Mouse (Mus musculus) CH12.LX (cell line): ENCODE measurements around the gene Gm43720. TPM values are rescaled to one million over a fixed set of nuclear protein-coding genes. Genes with fewer than 3 reads are reported as not detected.

Experiments
- DNase-seq: peaks from one replicate; pipeline ENCODE4 v3.0.0-alpha.2; 2013; ENCODE audit errors: extremely low read depth
- H3K27ac ChIP-seq: 2 replicates; pipeline ENCODE4 v1.5.1; 2012; ENCODE audit warnings: low read depth, mild to moderate bottlenecking, control low read depth, moderate library complexity; ENCODE audit not compliant: insufficient read depth
- H3K27me3 ChIP-seq: replicated peaks from 2 replicates; pipeline ENCODE3; 2012; ENCODE audit warnings: inconsistent platforms
- H3K36me3 ChIP-seq, 2 experiments: replicated peaks in 1 of 2; 2 replicates each; pipeline versions ENCODE3 to v1.6.1; 2012; ENCODE audit warnings: inconsistent platforms in 1 of 2, low read length in 1 of 2, mild to moderate bottlenecking in 1 of 2, mixed read lengths in 1 of 2, moderate library complexity in 1 of 2; ENCODE audit not compliant: control insufficient read depth in 1 of 2, insufficient read depth in 1 of 2
- H3K4me1 ChIP-seq, 2 experiments: 2 replicates each; pipeline ENCODE4 v1.6.1; 2012; ENCODE audit warnings: inconsistent platforms in 1 of 2, moderate library complexity in 1 of 2; ENCODE audit not compliant: insufficient read depth in 2 of 2, control insufficient read depth in 1 of 2
- H3K4me2 ChIP-seq: 2 replicates; pipeline ENCODE4 v1.6.1; 2012; ENCODE audit warnings: low read depth, mild to moderate bottlenecking, control low read depth; ENCODE audit not compliant: poor library complexity, insufficient read depth, severe bottlenecking
- H3K4me3 ChIP-seq, 3 experiments: fragments of 150-350 bp in 1 of 3; sonication (generic) in 1 of 3; replicated peaks in 1 of 3; 2 replicates each; pipeline versions ENCODE3 to v1.5.1; 2011 to 2012; ENCODE audit warnings: low read depth in 2 of 3, low read length in 2 of 3, mild to moderate bottlenecking in 2 of 3, moderate library complexity in 2 of 3, control low read depth in 1 of 3, improper control_type of control experiment in 1 of 3, inconsistent platforms in 1 of 3, mixed read lengths in 1 of 3; ENCODE audit not compliant: poor library complexity in 1 of 3
- H3K79me2 ChIP-seq: replicated peaks from 2 replicates; pipeline ENCODE4 v1.6.1; 2012; ENCODE audit warnings: mild to moderate bottlenecking, moderate library complexity; ENCODE audit not compliant: control insufficient read depth, poor library complexity, insufficient read depth, severe bottlenecking; ENCODE audit errors: extremely low read depth
- H3K9ac ChIP-seq: 2 replicates; pipeline ENCODE4 v1.6.1; 2012; ENCODE audit warnings: low read depth, mild to moderate bottlenecking, control low read depth, moderate library complexity; ENCODE audit not compliant: insufficient read depth
- H3K9me3 ChIP-seq: replicated peaks from 2 replicates; pipeline ENCODE3; 2012; ENCODE audit warnings: low read length, inconsistent platforms, mixed read lengths
- BHLHE40 ChIP-seq: IDR thresholded peaks from 2 replicates; pipeline ENCODE4 v1.6.1; 2011; ENCODE audit warnings: mild to moderate bottlenecking, low read depth, low read length, improper control_type of control experiment
- CTCF ChIP-seq, 2 experiments: IDR thresholded peaks in 1 of 2; conservative IDR thresholded peaks in 1 of 2; 2 replicates each; pipeline ENCODE4 v1.5.1; 2011 to 2012; ENCODE audit warnings: low read depth in 2 of 2, low read length in 2 of 2, improper control_type of control experiment in 1 of 2, inconsistent platforms in 1 of 2, mild to moderate bottlenecking in 1 of 2, moderate library complexity in 1 of 2
- E2F4 ChIP-seq: IDR thresholded peaks from 2 replicates; pipeline ENCODE4 v1.6.1; 2011; ENCODE audit warnings: low read depth, low read length, improper control_type of control experiment; ENCODE audit not compliant: insufficient replicate concordance
- IRF4 ChIP-seq: IDR thresholded peaks from 2 replicates; pipeline ENCODE4 v1.6.1; 2014; ENCODE audit warnings: low read depth, mild to moderate bottlenecking, inconsistent platforms, low read length, improper control_type of control experiment
- JUN ChIP-seq: IDR thresholded peaks from 2 replicates; pipeline ENCODE4 v1.6.1; 2011; ENCODE audit warnings: low read depth, mild to moderate bottlenecking, low read length, improper control_type of control experiment, moderate library complexity; ENCODE audit not compliant: insufficient read depth
- KAT2A ChIP-seq: IDR thresholded peaks from 2 replicates; pipeline ENCODE4 v1.6.1; 2012; ENCODE audit warnings: low read length, improper control_type of control experiment, inconsistent platforms; ENCODE audit not compliant: insufficient replicate concordance
- MAX ChIP-seq: IDR thresholded peaks from 2 replicates; pipeline ENCODE4 v1.6.1; 2011; ENCODE audit warnings: low read length, improper control_type of control experiment
- MAZ ChIP-seq: IDR thresholded peaks from 2 replicates; pipeline ENCODE4 v1.6.1; 2012; ENCODE audit warnings: low read depth, mild to moderate bottlenecking, inconsistent platforms, low read length, improper control_type of control experiment, moderate library complexity
- NELFE ChIP-seq: IDR thresholded peaks from 2 replicates; pipeline ENCODE4 v1.6.1; 2011; ENCODE audit warnings: low read depth, low read length, improper control_type of control experiment
- PAX5 ChIP-seq: IDR thresholded peaks from 2 replicates; pipeline ENCODE4 v1.6.1; 2012; ENCODE audit warnings: low read length, inconsistent platforms, mixed read lengths
- POLR2A ChIP-seq: IDR thresholded peaks from 2 replicates; pipeline ENCODE4 v1.6.1; 2011; ENCODE audit warnings: low read depth, mild to moderate bottlenecking, improper control_type of control experiment, low read length
- SIN3A ChIP-seq: IDR thresholded peaks from 2 replicates; pipeline ENCODE4 v1.6.1; 2012; ENCODE audit warnings: low read length, improper control_type of control experiment, inconsistent platforms
- SMC3 ChIP-seq: IDR thresholded peaks from 2 replicates; pipeline ENCODE4 v1.6.1; 2011; ENCODE audit warnings: low read depth, low read length, improper control_type of control experiment
- TCF12 ChIP-seq: IDR thresholded peaks from 2 replicates; pipeline ENCODE4 v1.6.1; 2014; ENCODE audit warnings: low read depth, mild to moderate bottlenecking, inconsistent platforms, low read length, improper control_type of control experiment
- UBTF ChIP-seq: IDR thresholded peaks from 2 replicates; pipeline ENCODE4 v1.6.1; 2012; ENCODE audit warnings: low read depth, mild to moderate bottlenecking, inconsistent platforms, low read length, improper control_type of control experiment, moderate library complexity
- USF2 ChIP-seq: conservative IDR thresholded peaks from 2 replicates; pipeline ENCODE4 v1.6.1; 2011; ENCODE audit warnings: low read depth, low read length, improper control_type of control experiment
- ZC3H11A ChIP-seq: IDR thresholded peaks from 2 replicates; pipeline ENCODE4 v1.6.1; 2012; ENCODE audit warnings: low read depth, mild to moderate bottlenecking, inconsistent platforms, low read length, improper control_type of control experiment
- dilution Hi-C: fragments of 300-500 bp; cut with MboI; formaldehyde crosslinking; loops from 2 replicates; pipeline ENCODE4 v1.14.3; 2020; ENCODE audit warnings: low sequenced_read_pairs; ENCODE audit not compliant: extremely low pct_unique_long_range_greater_than_20kb, extremely low pct_ligation_motif_present
- in situ Hi-C: fragments of 300-500 bp; cut with MboI; formaldehyde crosslinking; loops from 3 replicates; pipeline ENCODE4 v1.14.3; 2019; ENCODE audit warnings: low sequenced_read_pairs, low pct_ligation_motif_present, low pct_unique_long_range_greater_than_20kb, mixed read lengths
- polyA plus RNA-seq: library from polyadenylated mRNA; unstranded; fragments of >175 nt; gene quantifications from 2 replicates; pipeline ENCODE4 v1.2.1, GENCODE M21; 2012; ENCODE audit warnings: low read depth; ENCODE audit not compliant: insufficient read length
- total RNA-seq, 2 experiments: library from RNA; depleted of rRNA; stranded (reverse); fragments of 300-350 nt in 1 of 2; fragments of >200 nt in 1 of 2; gene quantifications; 2 replicates each; pipeline ENCODE4 v1.2.3; 2012 to 2014

Gene Gm43720
- total and polyA plus RNA-seq, 3 experiments, result not detected

- Histone ChIP-seq H3K79me2 (no peaks in the 10 kb centered on the region), H3K36me3 (no peaks in the 10 kb centered on the region), H3K4me3 (no peak overlapping the region), H3K4me2 (no peak overlapping the region), H3K9ac (no peak overlapping the region), H3K4me1 (peaks cover 0 to 5% of the 10 kb centered on the region in 2 experiments; a peak in 2 of 4 replicates), H3K27ac (no peak overlapping the region), H3K27me3 (peaks cover 15% of the 10 kb centered on the region), H3K9me3 (peaks cover 6% of the 10 kb centered on the region)
- in situ Hi-C loops, result no loop called here
- DNase-seq, result no peak
- TF ChIP-seq JUN (no peak), IRF4 (no peak), SMC3 (no peak), UBTF (no peak), BHLHE40 (no peak)
- dilution Hi-C loops, result no loop called here
These were observed 1.8 kb downstream of the Gm43720 start for GRCm38 (mm10) chr5:138277994-138278393.

GRCm38 (mm10) chr5:138275216-138276050 is 4.3 kb downstream of the Gm43720 start:
- H3K36me3 ChIP-seq, result no peaks in the 10 kb centered on the region
- H3K4me3 ChIP-seq, result no peak overlapping the region
- no peak for DNase-seq
- H3K27me3 ChIP-seq, result peaks cover 36% of the 10 kb centered on the region
- H3K4me1 ChIP-seq, result peaks cover 0 to 5% of the 10 kb centered on the region in 2 experiments; a peak in 2 of 4 replicates
- H3K27ac ChIP-seq, result no peak overlapping the region
- H3K79me2 ChIP-seq, result no peaks in the 10 kb centered on the region
- H3K9ac ChIP-seq, result no peak overlapping the region
- dilution Hi-C loops (no loop called here), in situ Hi-C loops (no loop called here)
- no peak overlapping the region for H3K4me2 ChIP-seq
- peaks cover 6% of the 10 kb centered on the region for H3K9me3 ChIP-seq
- TF ChIP-seq NELFE (no peak), BHLHE40 (no peak), PAX5 (no peak), USF2 (no peak), MAX (no peak), MAZ (no peak), POLR2A (no peak), CTCF (conservative IDR thresholded peaks at IDR 0.05 in 1 of 2, IDR thresholded peaks at IDR 0.05 in 1 of 2; ENCODE audit: low read depth in 2 of 2, low read length in 2 of 2) (no peak)

GRCm38 (mm10) chr5:138274186-138274585 is 5.6 kb downstream of the Gm43720 start:
- Histone ChIP-seq H3K4me3 (no peak overlapping the region), H3K27ac (no peak overlapping the region), H3K9me3 (no peaks in the 10 kb centered on the region), H3K9ac (no peak overlapping the region), H3K36me3 (no peaks in the 10 kb centered on the region), H3K4me1 (peaks cover 0 to 5% of the 10 kb centered on the region in 2 experiments; a peak in 2 of 4 replicates), H3K79me2 (no peaks in the 10 kb centered on the region), H3K27me3 (peaks cover 36% of the 10 kb centered on the region), H3K4me2 (no peak overlapping the region)
- dilution Hi-C loops (no loop called here), in situ Hi-C loops (no loop called here)
- DNase-seq, result no peak
- TF ChIP-seq JUN, result no peak
- no peak for TF ChIP-seq KAT2A
- no peak for TF ChIP-seq TCF12
- TF ChIP-seq E2F4, result no peak
- TF ChIP-seq ZC3H11A, result no peak
- no peak for TF ChIP-seq SIN3A
